Mouse (Mus musculus) adrenal gland, adult 8-10 months (tissue): ENCODE measurements around the gene Elp1. TPM values are rescaled to one million over a fixed set of nuclear protein-coding genes. Genes with fewer than 3 reads are reported as not detected.
A peak's percentile ranks its signal among the peaks of the same experiment; 100 is the strongest.

Experiments used
- DNase-seq: peaks from one replicate; pipeline ENCODE4 v3.0.0; 2022
- total RNA-seq, 4 experiments: library from RNA; stranded (reverse); gene quantifications; 2 replicates each; pipeline ENCODE4 v1.2.4; 2022

The Elp1 gene
- total RNA-seq, 4 experiments from 2014 or later, result 33.3 to 43.6 (median 39.4) TPM

DNA sequence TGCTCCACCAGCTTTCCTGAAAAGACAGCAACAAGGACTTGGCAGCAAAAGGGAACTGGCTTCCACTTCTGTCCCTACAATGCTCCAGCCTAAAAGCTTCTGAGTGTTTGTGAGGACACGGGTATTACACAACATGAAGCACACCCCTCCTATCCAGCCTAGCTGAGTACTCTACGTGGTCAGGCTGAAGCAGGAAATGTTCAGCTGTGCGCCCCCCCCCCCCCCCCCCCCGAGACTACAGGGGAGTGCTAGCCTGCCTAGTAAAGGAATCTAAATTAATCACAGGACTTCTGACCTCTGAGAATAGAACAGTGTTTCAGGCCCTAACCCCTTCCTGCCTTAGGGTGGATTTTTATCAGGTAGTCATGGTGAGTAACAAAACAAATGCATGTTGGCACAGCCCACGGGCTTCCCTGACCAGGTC lies 34.3 kb downstream of the Elp1 start:
- DNase-seq, result no peak

DNA sequence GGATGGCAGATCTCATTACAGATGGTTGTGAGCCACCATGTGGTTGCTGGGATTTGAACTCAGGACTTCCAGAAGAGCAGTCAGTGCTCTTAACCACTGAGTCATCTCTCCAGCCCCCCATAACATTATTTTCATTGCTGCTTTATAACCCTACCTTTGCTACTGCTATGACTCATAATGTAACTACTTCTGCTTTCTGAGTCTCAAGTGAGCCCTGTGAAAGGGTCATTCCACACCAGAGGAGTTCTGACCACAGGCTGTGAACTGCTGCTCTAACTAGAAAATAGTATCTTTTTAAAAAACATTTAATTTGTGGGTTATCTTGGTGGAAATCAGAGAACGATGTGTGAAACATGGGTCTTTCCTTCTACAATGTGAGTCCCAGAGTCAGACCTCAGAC lies 44.4 kb downstream of the Elp1 start:
- no peak for DNase-seq

DNA sequence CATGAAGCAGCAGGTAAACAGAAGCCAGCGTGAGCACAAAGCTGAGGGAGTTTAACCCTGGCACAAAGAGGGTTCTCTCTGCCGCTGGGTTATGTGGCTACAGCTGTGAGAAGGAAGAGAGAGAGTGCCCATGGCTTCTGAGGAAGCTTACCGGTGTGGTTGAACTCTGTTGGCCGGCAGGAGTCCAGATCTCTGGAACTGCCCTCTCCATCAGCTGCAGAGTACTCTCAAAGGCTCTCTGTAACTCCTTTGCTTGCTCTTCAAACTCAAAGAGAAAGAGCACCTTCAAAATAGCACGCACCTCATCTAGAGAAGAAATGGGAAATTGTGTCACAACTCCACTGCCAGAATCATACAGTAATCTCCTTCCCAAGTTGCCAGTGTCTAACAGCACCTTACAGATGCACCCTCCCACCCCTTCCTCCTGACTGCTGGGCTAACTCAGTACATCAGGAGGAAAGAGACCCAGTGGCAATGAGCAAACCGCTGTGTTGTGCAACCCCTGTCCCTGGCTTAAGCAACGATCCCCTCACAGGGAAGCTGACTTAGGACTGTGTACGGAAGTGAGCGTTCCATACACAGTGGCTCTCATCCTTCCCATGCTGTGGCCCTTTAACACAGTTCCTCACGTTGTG lies 45.0 kb downstream of the Elp1 start:
- no peak for DNase-seq

DNA sequence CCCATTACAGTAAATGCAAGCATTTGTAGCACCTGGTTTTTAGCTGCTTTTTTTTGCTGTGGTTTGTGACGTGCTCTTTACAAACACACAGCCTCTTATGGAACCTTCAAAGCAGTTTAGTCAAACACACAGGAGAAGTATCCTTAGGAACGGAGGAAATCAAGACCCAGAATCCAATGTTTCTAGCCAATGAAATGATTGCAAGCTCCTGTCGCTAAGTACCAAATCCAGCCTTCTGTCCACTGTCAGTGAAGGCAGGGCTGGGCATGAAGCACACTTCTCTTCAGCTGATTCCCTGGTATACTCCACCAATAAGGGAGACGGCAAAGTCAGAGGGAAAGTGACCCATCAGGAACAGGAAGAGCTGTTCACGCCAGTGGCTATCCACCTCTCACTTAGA lies 46.1 kb downstream of the Elp1 start:
- no peak for DNase-seq

DNA sequence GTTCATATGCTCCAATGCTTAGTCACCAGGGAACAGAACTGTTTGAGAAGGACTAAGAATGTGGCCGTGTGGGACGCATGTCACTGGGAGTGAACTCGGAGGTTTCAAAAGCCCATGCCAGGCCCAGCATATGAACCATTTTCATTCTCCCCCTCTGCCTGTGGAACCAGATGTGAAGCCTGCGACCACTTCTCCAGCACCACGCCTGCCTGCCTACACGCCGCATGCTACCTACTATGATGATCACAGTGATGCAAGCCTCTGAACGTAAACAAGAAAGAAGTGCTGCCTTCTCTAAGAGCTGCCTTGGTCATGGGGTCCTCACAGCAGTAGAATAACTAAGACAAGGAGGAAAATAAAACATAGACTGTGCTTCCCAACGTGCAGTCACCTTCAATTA lies 54.7 kb downstream of the Elp1 start:
- DNase-seq, result no peak

DNA sequence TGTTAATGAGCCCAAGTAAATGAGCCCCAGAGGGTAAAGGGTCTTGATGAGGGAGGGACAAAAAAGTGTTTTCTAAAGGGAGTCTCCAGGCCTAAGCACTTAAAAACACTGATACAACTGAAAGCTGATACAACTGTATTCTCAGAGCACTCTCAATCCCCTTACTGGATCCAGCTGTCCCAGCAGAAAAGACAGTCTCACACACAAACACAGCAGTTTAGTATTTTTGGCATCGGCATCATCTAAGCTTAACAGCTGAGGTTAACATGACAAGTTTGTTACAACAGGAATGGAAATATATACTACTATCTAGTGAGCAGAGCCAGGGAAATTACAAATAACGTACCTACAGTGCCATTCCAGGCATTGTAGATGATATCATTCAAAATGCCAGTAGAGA lies 55.8 kb downstream of the Elp1 start:
- no peak for DNase-seq

DNA sequence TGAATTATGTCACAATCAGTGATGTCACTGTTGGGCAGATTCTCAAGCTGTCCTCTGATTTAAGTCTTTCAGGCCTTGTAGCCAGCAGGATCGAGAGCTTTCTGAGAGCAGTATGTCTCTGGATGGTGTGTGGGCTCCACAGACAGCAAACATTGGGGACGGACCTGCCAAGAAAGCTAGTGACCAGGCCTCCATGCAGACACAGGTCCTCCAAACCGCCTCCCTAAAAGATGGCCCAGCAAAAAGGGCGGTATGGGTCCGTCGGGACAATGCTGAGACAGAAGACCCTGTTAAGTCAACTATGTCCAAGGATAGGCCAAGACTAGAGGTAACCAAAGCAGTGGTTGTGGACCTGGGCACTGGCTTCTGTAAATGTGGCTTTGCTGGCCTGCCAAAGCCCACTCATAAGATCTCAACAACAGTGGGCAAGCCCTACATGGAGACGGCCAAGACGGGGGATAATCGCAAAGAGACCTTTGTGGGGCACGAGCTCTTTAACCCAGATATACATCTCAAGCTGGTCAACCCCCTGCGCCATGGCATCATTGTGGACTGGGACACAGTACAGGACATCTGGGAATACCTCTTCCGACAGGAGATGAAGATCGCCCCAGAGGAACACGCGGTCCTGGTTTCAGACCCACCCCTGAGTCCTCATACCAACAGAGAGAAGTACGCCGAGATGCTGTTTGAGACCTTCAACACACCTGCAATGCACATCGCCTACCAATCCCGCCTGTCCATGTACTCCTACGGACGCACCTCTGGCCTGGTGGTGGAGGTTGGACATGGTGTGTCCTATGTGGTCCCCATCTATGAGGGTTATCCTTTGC lies 58.6 kb downstream of the Elp1 start, which contains the start of gene Actl7a:
TSS of gene Actl7a (plus strand) at position 51 of the 833 bp plus-strand sequence.
- DNase-seq, result no peak

DNA sequence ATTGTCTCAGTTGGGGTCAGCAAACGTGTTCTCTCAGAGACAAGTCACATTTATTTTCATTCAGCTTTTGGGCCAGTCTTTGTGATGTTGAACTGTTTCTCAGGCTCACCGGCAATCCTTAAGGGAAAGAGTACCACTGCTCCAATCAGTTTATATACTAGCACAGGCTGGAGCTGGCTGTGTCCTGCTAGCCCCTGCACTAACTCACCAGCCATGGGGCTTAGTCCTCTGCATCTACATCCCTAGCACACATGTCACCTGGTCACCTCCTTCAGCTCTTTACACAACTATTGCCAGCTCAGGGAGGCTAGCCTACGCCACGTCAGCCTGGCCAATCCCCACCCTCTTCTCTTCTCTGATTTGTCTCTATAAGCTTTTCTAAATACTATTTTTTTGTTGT lies 59.4 kb downstream of the Elp1 start:
- no peak for DNase-seq

DNA sequence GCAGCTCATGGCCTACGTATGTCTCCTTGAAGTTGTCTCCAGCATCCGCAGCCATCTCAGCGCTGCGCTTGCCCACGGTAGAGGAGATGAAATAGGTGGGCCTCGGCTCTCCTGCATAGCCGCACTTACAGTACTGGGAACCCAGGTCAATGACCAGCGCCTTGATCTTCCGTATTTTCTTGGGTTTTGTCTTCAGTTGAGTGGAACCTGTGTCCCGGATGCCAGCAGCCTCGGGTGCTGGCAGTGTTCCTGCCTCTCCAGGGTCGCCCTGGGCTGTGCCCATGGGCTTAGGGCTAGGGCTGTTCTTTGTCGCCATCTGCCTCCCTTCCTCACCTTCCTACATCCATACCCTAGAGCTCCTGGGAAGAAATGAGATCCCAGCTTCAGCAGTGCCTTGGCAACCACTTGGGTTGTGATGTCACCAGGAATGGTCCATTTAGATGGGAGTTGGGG lies 61.1 kb downstream of the Elp1 start, which contains the start of gene Actl7b:
TSS of gene Actl7b (minus strand) at position 403 of the 453 bp plus-strand sequence.
- no peak for DNase-seq

DNA sequence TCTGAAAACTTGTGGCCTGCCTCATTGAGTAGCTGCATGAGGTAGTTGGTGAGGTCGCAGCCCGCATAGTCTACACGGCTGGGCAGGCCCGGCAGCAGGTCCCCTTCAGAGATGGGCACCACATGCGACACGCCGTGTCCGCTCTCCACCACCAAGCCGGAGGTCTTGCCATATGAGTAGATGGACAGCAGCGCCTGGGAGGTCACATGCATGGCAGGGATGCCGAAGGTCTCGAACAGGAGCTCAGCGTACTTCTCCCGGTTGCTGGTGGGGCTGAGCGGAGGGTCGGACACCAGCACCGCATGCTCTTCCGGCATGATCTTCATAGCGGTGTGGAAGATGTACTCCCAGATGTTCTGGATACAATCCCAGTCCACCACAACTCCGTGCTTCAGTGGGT lies 61.5 kb downstream of the Elp1 start:
- no peak for DNase-seq

DNA sequence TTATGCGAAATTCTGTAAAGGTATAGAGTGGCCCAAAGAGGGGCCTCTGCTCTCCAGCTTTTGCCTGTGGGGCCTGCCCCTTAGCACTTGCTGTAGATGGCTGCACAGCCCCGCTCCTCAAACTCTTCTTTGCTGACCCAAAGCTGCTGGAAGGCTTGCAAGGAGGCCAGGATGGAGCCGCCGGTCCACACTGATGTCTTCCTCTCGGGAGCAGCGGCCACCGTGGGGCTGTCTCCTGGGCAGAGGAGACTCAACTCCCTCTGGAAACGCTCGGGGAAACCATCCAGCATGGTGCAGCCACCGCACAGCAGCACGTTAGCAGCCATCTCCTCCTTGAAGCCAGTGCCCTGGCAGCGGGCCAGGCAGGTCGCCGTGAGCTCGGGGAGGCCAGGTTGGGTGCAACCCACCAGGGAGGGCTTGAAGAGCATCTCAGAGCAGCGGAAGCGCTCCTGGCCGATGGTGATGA lies 62.1 kb downstream of the Elp1 start, which contains the start of gene Gm26657:
TSS of gene Gm26657 (plus strand) at position 51 of the 466 bp plus-strand sequence.
- no peak for DNase-seq

DNA sequence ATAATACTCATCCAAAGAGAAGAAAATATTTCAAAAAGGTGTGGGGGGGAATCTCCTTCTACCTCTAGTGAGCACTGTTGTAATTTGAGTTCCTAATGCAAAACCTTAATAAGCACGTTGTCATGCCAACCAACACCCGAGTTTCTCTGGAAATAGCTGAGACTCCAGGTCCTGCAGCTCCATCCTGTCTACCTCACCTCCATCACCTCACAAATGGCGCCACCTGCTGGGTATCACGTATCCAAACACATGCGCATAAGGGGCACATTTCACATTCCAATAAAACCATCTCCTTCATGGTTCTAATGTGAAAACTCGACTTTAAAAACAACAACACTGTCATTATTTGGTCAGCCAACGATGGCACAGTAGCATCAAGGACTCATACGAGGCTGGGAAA lies 76.3 kb downstream of the Elp1 start:
- DNase-seq, result no peak

DNA sequence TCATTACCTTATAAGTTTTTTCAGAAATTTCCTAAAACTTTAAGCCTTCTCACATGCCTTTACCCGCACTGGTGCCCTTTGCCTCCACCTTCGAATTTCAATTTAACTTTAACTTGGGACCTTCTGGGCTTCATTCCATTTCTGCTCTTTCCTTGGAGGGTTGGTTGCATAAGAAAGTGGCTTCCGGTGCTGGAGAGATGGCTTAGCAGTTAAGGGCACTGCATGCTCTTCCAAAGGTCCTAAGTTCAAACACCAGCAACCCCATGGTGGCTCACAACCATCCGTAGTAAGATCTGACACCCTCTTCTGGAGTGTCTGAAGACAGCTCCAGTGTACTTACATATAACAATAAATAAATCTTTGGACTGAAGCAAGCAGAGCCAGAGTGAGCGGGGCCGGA lies 78.9 kb downstream of the Elp1 start:
- DNase-seq, result no peak

DNA sequence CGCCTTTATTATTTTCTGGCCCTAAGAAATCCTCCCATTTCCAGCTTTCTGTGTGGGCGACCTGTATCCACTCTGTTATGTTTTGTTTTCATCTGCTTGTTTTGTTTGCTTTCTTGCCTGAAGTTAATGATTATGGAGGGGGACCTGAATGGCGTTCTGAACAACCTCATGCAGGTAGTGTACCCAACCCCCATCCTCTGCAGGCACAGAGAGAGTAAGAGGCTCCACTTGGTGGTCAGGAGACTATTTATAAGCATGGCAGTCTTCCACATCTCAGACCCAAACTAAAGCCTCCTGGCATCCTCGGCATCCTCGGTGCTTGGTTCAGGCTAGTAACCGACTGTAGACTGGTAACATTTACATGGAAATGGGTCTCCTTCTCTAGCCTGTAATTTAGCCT lies 79.8 kb downstream of the Elp1 start:
- no peak for DNase-seq

DNA sequence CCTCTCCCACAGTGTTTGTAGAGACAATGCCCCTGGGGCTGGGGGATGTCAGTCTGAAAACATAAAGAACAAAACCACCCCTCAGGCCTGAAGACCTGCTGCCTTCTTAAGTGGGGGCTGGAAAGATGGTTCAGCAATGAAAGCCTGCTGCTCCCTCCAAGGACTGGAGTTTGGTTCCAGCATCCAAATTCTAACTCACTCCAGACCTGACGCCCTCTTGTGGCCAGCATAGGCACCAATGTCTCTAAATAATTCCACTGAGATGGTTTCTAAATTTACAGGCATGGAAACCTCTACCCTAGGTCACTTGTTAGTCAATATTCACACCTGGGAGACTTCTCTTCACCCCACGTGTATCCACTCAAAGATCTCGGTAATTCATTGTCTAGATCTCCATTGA lies 80.7 kb downstream of the Elp1 start:
- no peak for DNase-seq

DNA sequence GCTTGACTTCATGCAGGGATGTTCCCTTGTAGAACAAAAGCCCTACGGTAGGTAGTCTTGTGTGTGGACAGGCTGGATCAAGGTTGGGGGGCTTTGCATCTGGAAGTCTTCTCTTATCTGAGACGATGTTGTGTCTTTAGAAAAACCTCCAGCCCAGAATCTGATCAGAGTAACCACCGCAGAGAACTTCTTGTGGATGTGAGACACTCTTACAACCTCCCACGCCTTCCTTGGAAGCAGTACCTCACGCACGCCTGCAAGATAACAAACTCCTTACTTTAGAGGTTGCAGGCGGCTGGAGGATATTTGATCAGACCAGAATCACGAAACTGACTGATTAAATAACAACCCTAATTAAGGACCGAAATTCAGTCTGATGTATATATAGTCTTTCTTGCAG lies 81.7 kb downstream of the Elp1 start:
- no peak for DNase-seq

DNA sequence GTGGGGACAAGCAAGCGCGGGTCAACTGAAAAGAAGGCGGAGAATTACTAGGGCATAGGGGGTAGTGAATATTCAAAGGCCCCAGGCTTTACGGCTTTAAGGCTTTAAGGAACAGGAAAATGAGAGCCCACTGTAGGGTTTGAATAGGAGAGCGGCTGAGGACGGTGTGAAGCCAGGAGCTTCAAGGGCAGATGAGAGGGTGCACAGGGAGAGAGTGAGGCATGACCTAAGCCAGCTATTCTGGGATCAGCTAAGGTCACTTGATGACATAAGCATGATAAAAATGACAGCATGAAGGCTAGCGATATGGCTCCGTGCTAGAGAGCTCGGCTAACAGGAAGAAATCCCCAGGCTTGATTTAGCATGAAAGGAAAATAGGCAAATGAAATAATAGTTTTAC lies 82.7 kb downstream of the Elp1 start:
- no peak for DNase-seq

DNA sequence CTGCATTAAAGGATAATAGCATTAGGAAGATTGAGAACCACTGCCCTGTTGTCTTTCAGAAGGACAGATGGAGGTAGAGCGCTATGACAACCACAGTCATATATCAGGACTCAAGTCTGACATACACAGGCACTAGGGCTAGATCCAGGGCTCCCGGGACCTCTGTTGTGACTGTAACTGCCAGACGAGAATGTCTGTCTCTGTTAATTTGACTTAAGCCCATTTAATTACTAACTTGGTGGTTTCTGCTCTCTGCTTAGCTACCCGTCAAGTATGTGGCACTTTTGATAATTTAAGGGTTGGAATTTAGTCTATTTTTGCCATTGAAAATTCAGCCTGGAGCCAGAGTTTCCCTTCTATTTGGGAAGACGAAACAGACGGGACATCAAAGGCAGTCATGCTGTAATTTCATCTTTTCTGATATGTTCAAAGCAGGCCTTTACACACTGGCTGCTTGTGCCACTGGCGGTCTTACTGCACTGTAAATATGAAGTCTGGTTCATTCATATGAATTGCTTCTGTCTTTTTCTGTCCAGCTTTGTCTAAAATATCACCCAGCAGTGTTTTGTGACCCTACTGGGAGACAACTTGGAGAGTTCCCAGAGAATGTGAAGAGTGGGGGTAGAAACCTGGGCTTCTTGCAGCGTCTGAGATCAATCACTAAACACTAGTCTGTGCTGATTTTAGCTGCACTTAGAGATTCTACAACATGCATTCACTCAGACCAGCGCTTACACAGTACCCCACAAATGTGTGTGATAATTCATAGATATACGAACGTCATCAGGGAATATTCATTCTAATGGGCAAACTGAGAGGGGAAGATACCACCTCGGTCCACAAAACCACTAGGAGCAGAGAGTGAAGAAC lies 83.3 kb downstream of the Elp1 start:
- no peak for DNase-seq

DNA sequence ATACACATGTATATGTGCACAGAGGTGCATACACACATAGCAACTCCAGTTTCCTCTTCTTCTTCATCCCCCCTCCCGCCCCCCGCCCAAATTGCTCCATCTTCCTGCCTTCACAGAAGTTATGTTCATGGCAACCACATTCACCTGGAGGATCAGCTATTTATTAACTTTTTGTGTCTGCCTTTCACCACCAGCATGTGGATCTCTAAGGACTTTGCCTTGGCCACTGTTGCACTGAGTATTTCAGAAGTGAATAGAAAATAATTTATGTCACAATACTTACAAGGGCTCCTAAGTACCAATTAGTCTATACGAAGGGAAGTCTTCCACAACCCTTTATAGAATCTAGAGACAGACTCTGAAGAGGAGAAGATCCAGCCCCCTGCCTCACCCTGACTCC lies 84.2 kb downstream of the Elp1 start:
- no peak for DNase-seq

DNA sequence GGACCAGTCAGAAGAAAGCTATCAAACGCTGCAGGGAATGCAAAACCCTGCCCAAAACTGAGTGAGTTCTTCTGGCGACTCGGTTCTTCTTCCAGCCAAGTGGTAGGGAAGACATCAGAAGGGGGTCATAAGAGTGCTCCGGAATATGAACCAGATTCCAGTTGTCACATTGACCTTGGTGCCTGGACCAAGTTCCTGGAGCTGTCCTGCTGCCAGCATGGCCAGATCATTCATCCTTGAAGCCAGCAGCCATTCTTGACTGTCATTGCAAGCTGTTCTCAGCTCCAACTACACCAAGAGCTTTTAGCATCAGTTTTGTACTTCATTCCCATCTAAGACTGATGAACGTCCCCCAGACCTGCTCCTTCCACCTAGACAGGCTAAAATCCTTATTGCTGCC lies 85.3 kb downstream of the Elp1 start:
- peak; percentile 32 for DNase-seq

DNA sequence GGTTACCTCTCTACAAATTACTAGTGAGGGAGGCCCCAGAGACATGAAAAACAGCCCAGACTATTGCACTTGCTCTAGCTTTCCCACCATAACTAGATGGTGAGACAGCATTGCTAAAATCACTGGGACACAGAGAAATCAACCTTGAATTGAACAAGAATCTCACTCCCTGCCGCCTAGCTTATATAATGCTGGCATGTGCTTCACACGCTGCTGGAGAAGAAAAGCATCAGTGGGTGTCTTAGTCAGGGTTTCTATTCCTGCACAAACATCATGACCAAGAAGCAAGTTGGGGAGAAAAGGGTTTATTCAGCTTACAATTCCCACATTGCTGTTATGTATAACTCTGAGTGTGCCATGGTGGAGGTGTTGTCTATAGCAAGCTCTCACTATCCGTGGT lies 89.0 kb downstream of the Elp1 start:
- DNase-seq, result no peak

DNA sequence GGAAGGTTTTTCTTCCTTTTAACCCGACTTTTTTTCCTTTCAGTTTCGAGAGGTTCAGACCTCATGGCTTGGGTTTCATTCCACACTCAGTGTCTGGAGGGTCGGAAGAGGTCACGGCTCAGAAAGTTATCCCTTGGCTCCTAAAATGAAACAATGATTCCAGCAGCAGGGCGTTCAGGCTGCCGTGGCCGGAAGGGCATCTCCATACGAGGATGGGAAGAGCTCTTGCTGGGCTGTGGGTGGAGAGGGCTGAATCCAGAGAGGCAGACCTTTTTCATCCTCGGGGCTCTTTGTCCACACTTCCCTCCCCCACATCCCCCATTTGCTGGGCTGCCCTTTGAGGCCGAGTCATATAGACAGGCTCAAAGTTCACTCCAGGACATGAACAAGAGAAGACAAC lies 99.9 kb downstream of the Elp1 start:
- DNase-seq, result no peak
